Mouse (Mus musculus) embryonic fibroblast, embryonic 13.5 days (primary cell): ENCODE data around the gene Ppan. TPM values are rescaled to one million over a fixed set of nuclear protein-coding genes. Genes with fewer than 3 reads are reported as not detected.
A peak's percentile ranks its signal among the peaks of the same experiment; 100 is the strongest.

ENCODE experiments used
- H3K27ac ChIP-seq: 2 replicates; pipeline ENCODE4 v1.5.1; 2012; ENCODE audit warnings: low read length, control low read depth, inconsistent platforms; ENCODE audit not compliant: insufficient read depth
- H3K4me1 ChIP-seq: 2 replicates; pipeline ENCODE4 v1.6.1; 2011; ENCODE audit warnings: low read length; ENCODE audit not compliant: control insufficient read depth, insufficient read depth
- H3K4me3 ChIP-seq: 2 replicates; pipeline ENCODE4 v1.5.1; 2011; ENCODE audit warnings: mild to moderate bottlenecking, control low read depth, low read length; ENCODE audit not compliant: insufficient read depth
- CTCF ChIP-seq: IDR thresholded peaks from 2 replicates; pipeline ENCODE4 v1.5.1; 2011; ENCODE audit warnings: mild to moderate bottlenecking, control low read depth, low read length, moderate library complexity, borderline replicate concordance; ENCODE audit not compliant: insufficient read depth
- POLR2A ChIP-seq: IDR thresholded peaks from 2 replicates; pipeline ENCODE4 v1.6.1; 2011; ENCODE audit warnings: low read depth, mild to moderate bottlenecking, control low read depth, low read length, moderate library complexity
- polyA plus RNA-seq: library from polyadenylated mRNA; stranded (reverse); fragments of >200 nt; gene quantifications from 2 replicates; pipeline ENCODE4 v1.2.4, GENCODE M21; 2011; ENCODE audit warnings: low read depth; ENCODE audit not compliant: missing spikeins, insufficient read length

The Ppan gene
- polyA plus RNA-seq, result 31.1 and 34.5 TPM in 2 replicates

GRCm38 (mm10) chr9:20887704-20888385 is at the start of gene Ppan:
TSS of gene Ppan (plus strand) at chr9:20888175.
- peak within 1 kb of the TSS; percentile 87 for H3K4me3 ChIP-seq
- TF ChIP-seq POLR2A (peak; percentile 87), CTCF (no peak)
- peak within 1 kb of the TSS; percentile 86 for H3K27ac ChIP-seq
- H3K4me1 ChIP-seq, result peaks cover 10% of the 10 kb centered on the region

GRCm38 (mm10) chr9:20838931-20839330 is 49.0 kb upstream of the Ppan start:
- no peak for TF ChIP-seq POLR2A
- no peak for TF ChIP-seq CTCF
- Histone ChIP-seq H3K4me1 (no peaks in the 10 kb centered on the region), H3K4me3 (no peak overlapping the region), H3K27ac (no peak overlapping the region)

GRCm38 (mm10) chr9:20842211-20842610 is 45.8 kb upstream of the Ppan start:
- no peaks in the 10 kb centered on the region for H3K4me1 ChIP-seq
- TF ChIP-seq POLR2A (no peak), CTCF (no peak)
- no peak overlapping the region for H3K27ac ChIP-seq
- H3K4me3 ChIP-seq, result no peak overlapping the region

GRCm38 (mm10) chr9:20842670-20843069 is 45.3 kb upstream of the Ppan start:
- Histone ChIP-seq H3K4me3 (no peak overlapping the region), H3K4me1 (no peaks in the 10 kb centered on the region), H3K27ac (no peak overlapping the region)
- no peak for TF ChIP-seq POLR2A
- TF ChIP-seq CTCF, result no peak

- H3K27ac ChIP-seq, result no peak overlapping the region
- no peak overlapping the region for H3K4me3 ChIP-seq
- TF ChIP-seq CTCF, result no peak
- TF ChIP-seq POLR2A, result no peak
- no peaks in the 10 kb centered on the region for H3K4me1 ChIP-seq
Observed at GRCm38 (mm10) chr9:20850179-20850578, 37.8 kb upstream of the Ppan start.

- Histone ChIP-seq H3K27ac (no peak overlapping the region), H3K4me3 (no peak overlapping the region), H3K4me1 (no peaks in the 10 kb centered on the region; the same call in 1 of the 2 replicates)
- TF ChIP-seq POLR2A, result no peak
- TF ChIP-seq CTCF, result no peak
Observed at GRCm38 (mm10) chr9:20857131-20857530, 30.8 kb upstream of the Ppan start.

GRCm38 (mm10) chr9:20859926-20860325 is 28.0 kb upstream of the Ppan start:
- no peak overlapping the region for H3K4me3 ChIP-seq
- H3K4me1 ChIP-seq, result no peaks in the 10 kb centered on the region; the same call in 1 of the 2 replicates
- H3K27ac ChIP-seq, result no peak overlapping the region
- TF ChIP-seq CTCF (no peak), POLR2A (no peak)

- Histone ChIP-seq H3K4me3 (no peak overlapping the region), H3K4me1 (no peaks in the 10 kb centered on the region; the same call in 1 of the 2 replicates), H3K27ac (peak overlapping the region; percentile 15; the same call in 1 of the 2 replicates)
- TF ChIP-seq POLR2A (no peak), CTCF (peak; percentile 7; the same call in 1 of the 2 replicates)
Observed at GRCm38 (mm10) chr9:20861821-20862220, 26.2 kb upstream of the Ppan start.

GRCm38 (mm10) chr9:20862225-20862624 is 25.8 kb upstream of the Ppan start:
- TF ChIP-seq CTCF (no peak), POLR2A (no peak)
- Histone ChIP-seq H3K27ac (no peak overlapping the region), H3K4me1 (no peaks in the 10 kb centered on the region; the same call in 1 of the 2 replicates), H3K4me3 (no peak overlapping the region)

GRCm38 (mm10) chr9:20866879-20867278 is 21.1 kb upstream of the Ppan start:
- no peaks in the 10 kb centered on the region; the same call in 1 of the 2 replicates for H3K4me1 ChIP-seq
- no peak overlapping the region for H3K27ac ChIP-seq
- TF ChIP-seq CTCF (no peak), POLR2A (no peak)
- no peak overlapping the region for H3K4me3 ChIP-seq
